Mouse (Mus musculus): ENCODE results near the gene Cox8b. TPM values are rescaled to one million over a fixed set of nuclear protein-coding genes. Genes with fewer than 3 reads are reported as not detected.
A peak's percentile ranks its signal among the peaks of the same experiment; 100 is the strongest.
"Not testable (repeated sequence)": the region's sequence is repeated elsewhere in the genome, so short reads cannot be mapped to it uniquely, and the experiment has no call there.

Cox8b gene
- polyA plus RNA-seq, 1 experiment from 2014 or later, result not detected

- H3K4me1 ChIP-seq (replicated peaks), result peaks cover 5% of the 10 kb centered on the region
- H3K27ac ChIP-seq (replicated peaks), result no peak overlapping the region
- peak overlapping the region; percentile 93 for H3K4me2 ChIP-seq
- no peaks in the 10 kb centered on the region for H3K27me3 ChIP-seq
- H3K9me3 ChIP-seq, result no peaks in the 10 kb centered on the region
- H3K36me3 ChIP-seq, result no peaks in the 10 kb centered on the region
- under 1% methylated on average over 19 of the region's 19 CpGs for WGBS
- H3K4me3 ChIP-seq, result peak overlapping the region; percentile 43
- ATAC-seq (ENCODE audit: low FRiP score, low read depth), result peak; percentile 75
- H3K9ac ChIP-seq, result peak overlapping the region; percentile 43; the same call in 1 of the 2 replicates
Measured at GRCm38 (mm10) chr7:140908634-140909107, 8.4 kb upstream of the Cox8b start.

- no peak for ATAC-seq (ENCODE audit: low FRiP score, low read depth)
- WGBS, result 49% methylated on average over 7 of the region's 7 CpGs
- H3K9ac ChIP-seq, result no peak overlapping the region
- H3K4me3 ChIP-seq, result no peak overlapping the region; the same call in 1 of the 2 replicates
- H3K4me1 ChIP-seq (replicated peaks), result peaks cover 8% of the 10 kb centered on the region
- no peaks in the 10 kb centered on the region for H3K9me3 ChIP-seq
- H3K27ac ChIP-seq (replicated peaks), result no peak overlapping the region
- H3K27me3 ChIP-seq, result no peaks in the 10 kb centered on the region
- peak overlapping the region; percentile 93; the same call in 1 of the 2 replicates for H3K4me2 ChIP-seq
- no peaks in the 10 kb centered on the region for H3K36me3 ChIP-seq
Measured at GRCm38 (mm10) chr7:140908181-140908580, 7.9 kb upstream of the Cox8b start.

- H3K4me2 ChIP-seq, result no peak overlapping the region
- H3K9me3 ChIP-seq, result no peaks in the 10 kb centered on the region
- peaks cover 11% of the 10 kb centered on the region for H3K4me1 ChIP-seq (replicated peaks)
- H3K27me3 ChIP-seq, result no peaks in the 10 kb centered on the region
- no peak overlapping the region for H3K27ac ChIP-seq (replicated peaks)
- 86% methylated on average over 7 of the region's 7 CpGs for WGBS
- no peak for ATAC-seq (ENCODE audit: low FRiP score, low read depth)
- H3K4me3 ChIP-seq, result no peak overlapping the region
- H3K9ac ChIP-seq, result no peak overlapping the region
- H3K36me3 ChIP-seq, result no peaks in the 10 kb centered on the region
Measured at GRCm38 (mm10) chr7:140907697-140908096, 7.5 kb upstream of the Cox8b start.

GRCm38 (mm10) chr7:140907131-140907530 lies 6.9 kb upstream of the Cox8b start:
- Histone ChIP-seq H3K9me3 (no peaks in the 10 kb centered on the region), H3K9ac (no peak overlapping the region), H3K27me3 (no peaks in the 10 kb centered on the region), H3K4me1 (replicated peaks) (peaks cover 11% of the 10 kb centered on the region), H3K4me3 (no peak overlapping the region), H3K27ac (replicated peaks) (no peak overlapping the region), H3K4me2 (no peak overlapping the region), H3K36me3 (no peaks in the 10 kb centered on the region)
- WGBS, result 86% methylated on average over 13 of the region's 13 CpGs
- ATAC-seq (ENCODE audit: low FRiP score, low read depth), result no peak

GRCm38 (mm10) chr7:140905642-140906081 lies 5.4 kb upstream of the Cox8b start:
- H3K27me3 ChIP-seq, result no peaks in the 10 kb centered on the region
- ATAC-seq (ENCODE audit: low FRiP score, low read depth), result no peak
- no peaks in the 10 kb centered on the region for H3K9me3 ChIP-seq
- 83% methylated on average over 2 of the region's 2 CpGs for WGBS
- no peak overlapping the region for H3K4me2 ChIP-seq
- no peak overlapping the region for H3K4me3 ChIP-seq
- H3K27ac ChIP-seq (replicated peaks), result no peak overlapping the region
- no peak overlapping the region for H3K9ac ChIP-seq
- H3K4me1 ChIP-seq (replicated peaks), result peaks cover 11% of the 10 kb centered on the region
- no peaks in the 10 kb centered on the region for H3K36me3 ChIP-seq

GRCm38 (mm10) chr7:140903212-140903611 lies 3.0 kb upstream of the Cox8b start:
- Histone ChIP-seq H3K4me3 (no peak overlapping the region), H3K4me1 (replicated peaks) (peaks cover 6% of the 10 kb centered on the region), H3K4me2 (0 out of 2 replicates have a peak overlapping the region, but pooled peaks have one; percentile 13), H3K9ac (no peak overlapping the region), H3K36me3 (peaks cover 8% of the 10 kb centered on the region), H3K27me3 (no peaks in the 10 kb centered on the region), H3K9me3 (no peaks in the 10 kb centered on the region), H3K27ac (replicated peaks) (no peak overlapping the region)
- 25% methylated on average over 13 of the region's 13 CpGs for WGBS
- ATAC-seq (ENCODE audit: low FRiP score, low read depth), result peak; percentile 55

GRCm38 (mm10) chr7:140902036-140902875 lies 2.0 kb upstream of the Cox8b start:
- Histone ChIP-seq H3K27me3 (no peaks in the 10 kb centered on the region), H3K27ac (replicated peaks) (no peak overlapping the region), H3K4me2 (no peak overlapping the region), H3K36me3 (peaks cover 17% of the 10 kb centered on the region), H3K4me1 (replicated peaks) (peaks cover 6% of the 10 kb centered on the region), H3K9ac (no peak overlapping the region), H3K4me3 (no peak overlapping the region), H3K9me3 (no peaks in the 10 kb centered on the region)
- ATAC-seq (ENCODE audit: low FRiP score, low read depth), result no peak
- 83% methylated on average over 15 of the region's 15 CpGs for WGBS

- no peaks in the 10 kb centered on the region for H3K27me3 ChIP-seq
- 79% methylated on average over 3 of the region's 3 CpGs for WGBS
- no peak overlapping the region for H3K4me3 ChIP-seq
- ATAC-seq (ENCODE audit: low FRiP score, low read depth), result no peak
- H3K9ac ChIP-seq, result no peak overlapping the region
- H3K4me1 ChIP-seq (replicated peaks), result peaks cover 6% of the 10 kb centered on the region
- H3K9me3 ChIP-seq, result no peaks in the 10 kb centered on the region
- peaks cover 41% of the 10 kb centered on the region for H3K36me3 ChIP-seq
- H3K27ac ChIP-seq (replicated peaks), result no peak overlapping the region
- H3K4me2 ChIP-seq, result no peak overlapping the region
Measured at GRCm38 (mm10) chr7:140899121-140899520, 1.1 kb downstream of the Cox8b start.

- WGBS, result 94% methylated on average over 7 of the region's 7 CpGs
- H3K9ac ChIP-seq, result no peak overlapping the region
Measured at GRCm38 (mm10) chr7:140897863-140898262, 2.4 kb downstream of the Cox8b start.

GRCm38 (mm10) chr7:140894611-140895010 lies 5.6 kb downstream of the Cox8b start:
- Histone ChIP-seq H3K4me3 (no peak overlapping the region), H3K9me3 (no peaks in the 10 kb centered on the region), H3K27me3 (no peaks in the 10 kb centered on the region), H3K9ac (no peak overlapping the region), H3K4me2 (no peak overlapping the region), H3K27ac (replicated peaks) (no peak overlapping the region), H3K36me3 (peaks cover 66% of the 10 kb centered on the region), H3K4me1 (replicated peaks) (no peaks in the 10 kb centered on the region)
- WGBS, result 94% methylated on average over 3 of the region's 3 CpGs
- ATAC-seq (ENCODE audit: low FRiP score, low read depth), result no peak

More at GRCm38 (mm10) chr7:140897863-140898262, 2.4 kb downstream of the Cox8b start:
- Histone ChIP-seq H3K4me1 (replicated peaks) (no peaks in the 10 kb centered on the region; the same call in 1 of the 2 replicates), H3K9me3 (no peaks in the 10 kb centered on the region), H3K27ac (replicated peaks) (no peak overlapping the region), H3K4me2 (no peak overlapping the region), H3K4me3 (no peak overlapping the region), H3K27me3 (no peaks in the 10 kb centered on the region), H3K36me3 (peaks cover 47% of the 10 kb centered on the region)
- ATAC-seq (ENCODE audit: low FRiP score, low read depth), result no peak

- H3K4me1 ChIP-seq (replicated peaks), result no peaks in the 10 kb centered on the region
- WGBS, result 93% methylated on average over 7 of the region's 7 CpGs
- H3K9me3 ChIP-seq, result no peaks in the 10 kb centered on the region
- no peaks in the 10 kb centered on the region for H3K27me3 ChIP-seq
- H3K36me3 ChIP-seq, result peaks cover 71% of the 10 kb centered on the region
- no peak overlapping the region for H3K4me3 ChIP-seq
- no peak overlapping the region for H3K4me2 ChIP-seq
- H3K9ac ChIP-seq, result no peak overlapping the region
- no peak overlapping the region for H3K27ac ChIP-seq (replicated peaks)
- no peak for ATAC-seq (ENCODE audit: low FRiP score, low read depth)
Measured at GRCm38 (mm10) chr7:140894031-140894430, 6.2 kb downstream of the Cox8b start.

- H3K36me3 ChIP-seq, result peaks cover 65% of the 10 kb centered on the region
- ATAC-seq (ENCODE audit: low FRiP score, low read depth), result not testable (repeated sequence)
- WGBS, result 96% methylated on average over 16 of the region's 16 CpGs
Measured at GRCm38 (mm10) chr7:140890636-140891035, 9.6 kb downstream of the Cox8b start.

More at GRCm38 (mm10) chr7:140890636-140891035, 9.6 kb downstream of the Cox8b start:
- not testable (repeated sequence) for H3K4me2 ChIP-seq; H3K4me3 ChIP-seq; H3K9ac ChIP-seq; H3K9me3 ChIP-seq; H3K27ac ChIP-seq (replicated peaks); H3K4me1 ChIP-seq (replicated peaks); H3K27me3 ChIP-seq
